ENCODE assay signal across 8 mouse cellular contexts in genomic region chr11:101176933-101177773, GRCm38 (mm10). TPM values are rescaled to one million over a fixed set of nuclear protein-coding genes. Genes with fewer than 3 reads are reported as not detected.
DNase-seq lines count a peak whose midpoint lies in the region; ATAC-seq lines count a peak whose summit lies in the region.

No protein-coding gene starts in this region.

- peak overlapping the region; percentile 57 for H3K4me2 ChIP-seq in midbrain, embryonic 15.5 days
- H3K4me2 ChIP-seq in stomach, embryonic 15.5 days = peak overlapping the region; percentile 58

- no peak; the same call in 1 of the 2 replicates for ATAC-seq in midbrain, embryonic 15.5 days (replicated peaks)
- no peak; the same call in 1 of the 2 replicates for ATAC-seq in stomach, embryonic 15.5 days (ENCODE audit: insufficient read depth, low FRiP score, low read depth)

- H3K4me3 ChIP-seq in forebrain, embryonic 10.5 days = peak overlapping the region; percentile 48
- peak overlapping the region; percentile 43 for H3K4me3 ChIP-seq in midbrain, embryonic 15.5 days
- peak overlapping the region; percentile 35 for H3K4me3 ChIP-seq in stomach, embryonic 15.5 days (replicated peaks)

- no peaks in the 10 kb centered on the region for H3K9me3 ChIP-seq in forebrain, embryonic 10.5 days
- no peaks in the 10 kb centered on the region for H3K9me3 ChIP-seq in midbrain, embryonic 15.5 days
- H3K9me3 ChIP-seq in stomach, embryonic 15.5 days = no peaks in the 10 kb centered on the region

- H3K36me3 ChIP-seq in forebrain, embryonic 10.5 days (replicated peaks) = no peaks in the 10 kb centered on the region
- no peaks in the 10 kb centered on the region for H3K36me3 ChIP-seq in midbrain, embryonic 15.5 days (replicated peaks)
- H3K36me3 ChIP-seq in stomach, embryonic 15.5 days = no peaks in the 10 kb centered on the region

- 22% methylated on average over 22 of the region's 22 CpGs for WGBS in forebrain, embryonic 10.5 days
- WGBS in midbrain, embryonic 15.5 days = 23% methylated on average over 22 of the region's 22 CpGs
- WGBS in stomach, embryonic 15.5 days = 36% methylated on average over 22 of the region's 22 CpGs

- intact Hi-C loops in left cerebral cortex, postnatal 36 days (cut with DNase I) = loop anchor here (2.0 to 10.0 kb wide), 2 partner anchors 82 to 192 kb away; partner anchors contain the start of gene Psmc3ip

- no peak overlapping the region for H3K27ac ChIP-seq in forebrain, embryonic 10.5 days
- no peak overlapping the region for H3K27ac ChIP-seq in midbrain, embryonic 15.5 days
- H3K27ac ChIP-seq in stomach, embryonic 15.5 days = no peak overlapping the region

- peak; percentile 69 for DNase-seq in adrenal gland, postnatal 10 days
- DNase-seq in adrenal gland, adult 8-10 months = no peak
- DNase-seq in ZHBTc4 (ENCODE audit: low read depth, low spot score) = peak; percentile 59
- DNase-seq in forebrain, embryonic 10.5 days (ENCODE audit: extremely low spot score, low spot score) = no peak
- peak; percentile 82 for DNase-seq in induced T-regulatory cell, adult 2 months (ENCODE audit: low read depth)
- peak; percentile 68 to 71 for DNase-seq in left cerebral cortex, postnatal 36 days (ENCODE audit: low spot score in 2 of 2)

- H3K27me3 ChIP-seq in forebrain, embryonic 10.5 days (ENCODE audit: poor library complexity, severe bottlenecking) = peaks cover 96% of the 10 kb centered on the region
- peaks cover 25% of the 10 kb centered on the region for H3K27me3 ChIP-seq in midbrain, embryonic 15.5 days (replicated peaks)
- H3K27me3 ChIP-seq in stomach, embryonic 15.5 days (replicated peaks) = peaks cover 27% of the 10 kb centered on the region

- peaks cover 68% of the 10 kb centered on the region for H3K4me1 ChIP-seq in forebrain, embryonic 10.5 days
- peaks cover 56% of the 10 kb centered on the region for H3K4me1 ChIP-seq in midbrain, embryonic 15.5 days
- H3K4me1 ChIP-seq in stomach, embryonic 15.5 days = peaks cover 48% of the 10 kb centered on the region

- H3K9ac ChIP-seq in midbrain, embryonic 15.5 days = 0 out of 2 replicates have a peak overlapping the region, but pooled peaks have one; percentile 46
- no peak overlapping the region for H3K9ac ChIP-seq in stomach, embryonic 15.5 days

RNA-seq across cellular contexts. Expression of gene Ccr10, which starts 1.9 kb away (rescaled TPM):
- under 1 TPM; 0.78 to 1.00 TPM for total RNA-seq in adrenal gland, postnatal 10 days (2021)
- under 1 TPM; 0.15 to 0.70 (median 0.36) TPM for total RNA-seq in adrenal gland, adult 8-10 months (2022)
- not detected in 2 replicates for polyA plus RNA-seq in forebrain, embryonic 10.5 days (2016; fragmentation: Nextera tagmentation; extraction: Ambion mirVana)
- total RNA-seq in left cerebral cortex, postnatal 36 days (2021) = under 1 TPM in 1 of 2 experiments, not detected in 1; 0.37 TPM
- 0.31 and 0.36 TPM in 2 replicates for polyA plus RNA-seq in midbrain, embryonic 15.5 days (2015; fragmentation: Nextera tagmentation; extraction: Ambion mirVana)
- polyA plus RNA-seq in stomach, embryonic 15.5 days (2015; fragmentation: Nextera tagmentation; extraction: Ambion mirVana) = 0.19 and 0.34 TPM in 2 replicates

RNA-seq across cellular contexts. Expression of gene Plekhh3, which starts 6.0 kb away (rescaled TPM):
- total RNA-seq in adrenal gland, postnatal 10 days (2021) = 10 to 100 TPM; 26.2 to 40.8 TPM
- total RNA-seq in adrenal gland, adult 8-10 months (2022) = 10 to 100 TPM; 26.9 to 44.3 (median 30.4) TPM
- 3.5 and 4.8 TPM in 2 replicates for polyA plus RNA-seq in forebrain, embryonic 10.5 days (2016; fragmentation: Nextera tagmentation; extraction: Ambion mirVana)
- total RNA-seq in left cerebral cortex, postnatal 36 days (2021) = 10 to 100 TPM; 12.3 TPM
- 8.5 and 9.9 TPM in 2 replicates for polyA plus RNA-seq in midbrain, embryonic 15.5 days (2015; fragmentation: Nextera tagmentation; extraction: Ambion mirVana)
- 19.7 and 23.5 TPM in 2 replicates for polyA plus RNA-seq in stomach, embryonic 15.5 days (2015; fragmentation: Nextera tagmentation; extraction: Ambion mirVana)

RNA-seq across cellular contexts. Expression of gene Cntnap1, which starts 6.8 kb away (rescaled TPM):
- 10 to 100 TPM; 12.1 to 15.9 TPM for total RNA-seq in adrenal gland, postnatal 10 days (2021)
- 1 to 10 TPM; 5.7 to 7.4 (median 6.4) TPM for total RNA-seq in adrenal gland, adult 8-10 months (2022)
- 0.12 and 0.16 TPM in 2 replicates for polyA plus RNA-seq in forebrain, embryonic 10.5 days (2016; fragmentation: Nextera tagmentation; extraction: Ambion mirVana)
- 100 to 1,000 TPM; 167 to 172 TPM for total RNA-seq in left cerebral cortex, postnatal 36 days (2021)
- polyA plus RNA-seq in midbrain, embryonic 15.5 days (2015; fragmentation: Nextera tagmentation; extraction: Ambion mirVana) = 3.4 and 3.8 TPM in 2 replicates
- polyA plus RNA-seq in stomach, embryonic 15.5 days (2015; fragmentation: Nextera tagmentation; extraction: Ambion mirVana) = 2.0 and 2.6 TPM in 2 replicates

RNA-seq across cellular contexts. Expression of gene Tubg2, which starts 21.4 kb away (rescaled TPM):
- total RNA-seq in adrenal gland, postnatal 10 days (2021) = 1 to 10 TPM; 6.9 to 7.2 TPM
- total RNA-seq in adrenal gland, adult 8-10 months (2022) = 10 to 100 TPM in 2 of 4 experiments, 1 to 10 TPM in 2; 6.1 to 11.1 (median 9.9) TPM
- 2.3 and 2.7 TPM in 2 replicates for polyA plus RNA-seq in forebrain, embryonic 10.5 days (2016; fragmentation: Nextera tagmentation; extraction: Ambion mirVana)
- total RNA-seq in left cerebral cortex, postnatal 36 days (2021) = 10 to 100 TPM; 49.7 to 62.4 TPM
- polyA plus RNA-seq in midbrain, embryonic 15.5 days (2015; fragmentation: Nextera tagmentation; extraction: Ambion mirVana) = 60.8 and 62.7 TPM in 2 replicates
- 3.4 and 3.8 TPM in 2 replicates for polyA plus RNA-seq in stomach, embryonic 15.5 days (2015; fragmentation: Nextera tagmentation; extraction: Ambion mirVana)

RNA-seq across cellular contexts. Expression of gene Ezh1, which starts 49.1 kb away (rescaled TPM):
- total RNA-seq in adrenal gland, postnatal 10 days (2021) = 10 to 100 TPM; 27.9 to 37.9 TPM
- 10 to 100 TPM; 39.9 to 59.3 (median 47.7) TPM for total RNA-seq in adrenal gland, adult 8-10 months (2022)
- polyA plus RNA-seq in forebrain, embryonic 10.5 days (2016; fragmentation: Nextera tagmentation; extraction: Ambion mirVana) = 9.9 and 10.2 TPM in 2 replicates
- total RNA-seq in left cerebral cortex, postnatal 36 days (2021) = 10 to 100 TPM; 47.8 to 52.1 TPM
- polyA plus RNA-seq in midbrain, embryonic 15.5 days (2015; fragmentation: Nextera tagmentation; extraction: Ambion mirVana) = 27.4 and 30.7 TPM in 2 replicates
- 14.9 and 16.7 TPM in 2 replicates for polyA plus RNA-seq in stomach, embryonic 15.5 days (2015; fragmentation: Nextera tagmentation; extraction: Ambion mirVana)

Comparison
In these comparisons a context has a peak if more than half of its experiments do, and no peak if none do; other contexts are left out.
1. DNase-seq: peak in adrenal gland, postnatal 10 days (single experiment), ZHBTc4 (single experiment), induced T-regulatory cell, adult 2 months (single experiment) and left cerebral cortex, postnatal 36 days (2 of 2); none in adrenal gland, adult 8-10 months (single experiment) and forebrain, embryonic 10.5 days (single experiment).
2. RNA of gene Cntnap1, which starts 6.8 kb away (total RNA-seq): 167 to 172 TPM in left cerebral cortex, postnatal 36 days; 12.1 to 15.9 TPM in adrenal gland, postnatal 10 days and 5.7 to 7.4 TPM in adrenal gland, adult 8-10 months; every median in the first group is over 4 times any median in the second.
3. Peak in every context shown above with its lines, with median percentiles within 50 percentile points of each other: H3K4me3 ChIP-seq.